Mouse (Mus musculus) cerebellum, adult 2 months (tissue): ENCODE measurements around the gene Urm1.

Source experiments
- CTCF ChIP-seq: fragments of 200-500 bp; IDR thresholded peaks from 2 replicates; pipeline ENCODE4 v1.5.1; 2011; ENCODE audit warnings: low read depth, mild to moderate bottlenecking, control low read depth, low read length, moderate library complexity, borderline replicate concordance; ENCODE audit not compliant: insufficient read depth
- POLR2A ChIP-seq: fragments of 200-500 bp; IDR thresholded peaks from 2 replicates; pipeline ENCODE4 v1.6.1; 2011; ENCODE audit warnings: low read length, control low read depth, borderline replicate concordance; ENCODE audit not compliant: insufficient read depth

- TF ChIP-seq POLR2A (peak; percentile 70; the same call in 1 of the 2 replicates), CTCF (no peak)
These were observed 69.4 kb downstream of the Urm1 start, which contains the start of gene Odf2 for GRCm38 (mm10) chr2:29889066-29889944.
